ENCODE assay signal across 9 mouse cellular contexts in the genomic region with DNA sequence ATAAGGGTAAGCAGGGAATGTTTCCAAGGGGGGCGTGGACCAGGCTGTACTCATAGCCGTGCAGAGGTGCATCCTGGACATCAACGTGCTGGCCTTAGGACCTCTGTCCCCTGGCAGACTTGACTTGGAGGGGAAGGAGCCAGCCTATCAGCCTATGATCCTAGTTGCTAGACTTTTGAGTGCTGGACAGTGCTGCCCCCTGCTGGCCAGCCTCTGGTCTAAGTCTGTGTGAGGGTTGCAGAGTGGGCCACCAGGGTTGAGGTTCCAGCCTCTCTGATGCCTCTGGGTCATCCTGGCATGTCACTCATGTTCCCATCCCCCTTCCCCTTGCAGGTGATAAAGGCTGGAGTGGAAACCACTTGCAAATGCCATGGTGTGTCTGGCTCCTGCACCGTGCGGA. TPM values are rescaled to one million over a fixed set of nuclear protein-coding genes. Genes with fewer than 3 reads are reported as not detected.
DNase-seq lines count a peak whose midpoint lies in the region; ATAC-seq and TF ChIP-seq lines count a peak whose summit lies in the region.
"Had no signal": no experiment of that assay in that cellular context is flagged by ENCODE, and none has a peak within 500 bp of the region (broad histone marks: within the 10 kb centered on the region; RNA-seq: fewer than 3 reads in every experiment).

No protein-coding gene starts in this region.

- DNase-seq in left cerebral cortex, adult 2 months (ENCODE audit: extremely low spot score in 1 of 2, low spot score in 2 of 2), result peak in 1 of 2 experiments; percentile 73
- no peak for DNase-seq in left cerebral cortex, adult 8-10 months (ENCODE audit: low spot score in 2 of 2)
- peak; percentile 42 to 79 for DNase-seq in adrenal gland, adult (ENCODE audit: inconsistent age in 2 of 2, low spot score in 1 of 2)
- peak; percentile 84 for DNase-seq in embryo, embryonic 11 days
- peak; percentile 66 to 86 for DNase-seq in heart, postnatal 10 days
- DNase-seq in layer of hippocampus, adult 2 months (ENCODE audit: low spot score in 2 of 2), result peak in 1 of 2 experiments; percentile 70
- peak; percentile 85 for DNase-seq in testis, postnatal 10 days (ENCODE audit: low spot score)

- intact Hi-C loops in left cerebral cortex, adult 2 months (cut with DNase I), result loop anchor here (2.0 kb wide), 1 partner anchor 24 kb away; a partner anchor contains a TSS
- intact Hi-C loops in heart, postnatal 10 days (cut with DNase I), result no loop called here

- TF ChIP-seq CTCF in left cerebral cortex, adult 2 months (IDR thresholded peaks at IDR 0.05), result peak; percentile 81
- TF ChIP-seq CTCF in layer of hippocampus, adult 2 months (conservative IDR thresholded peaks at IDR 0.05), result peak; percentile 87

- H3K27ac ChIP-seq in left cerebral cortex, adult 2 months, result peak overlapping the region; percentile 72
- no peak overlapping the region for H3K27ac ChIP-seq in layer of hippocampus, adult 2 months

- ATAC-seq in megakaryocyte, adult 5-6 weeks (ENCODE audit: poor library complexity, severe bottlenecking), result 0 out of 2 replicates have a peak, but pooled peaks have one; percentile 47

- no peak overlapping the region for H3K4me3 ChIP-seq in left cerebral cortex, adult 2 months
- no peak overlapping the region for H3K4me3 ChIP-seq in layer of hippocampus, adult 2 months
- H3K4me3 ChIP-seq: embryonic facial prominence, embryonic 15.5 days had no signal

RNA-seq across cellular contexts. Expression of a gene that starts 23.8 kb away (rescaled TPM):
- total RNA-seq in left cerebral cortex, adult 2 months (2021), result 10 to 100 TPM; 12.2 to 19.7 TPM
- 10 to 100 TPM; 14.1 to 15.6 (median 14.9) TPM for total RNA-seq in left cerebral cortex, adult 8-10 months (2022)
- total RNA-seq in heart, postnatal 10 days (2021), result 1 to 10 TPM; 6.1 to 7.5 TPM
- 1 to 10 TPM; 3.8 TPM for total RNA-seq in layer of hippocampus, adult 2 months (2021)
- total RNA-seq in megakaryocyte, adult 5-6 weeks (2015), result not detected in 2 replicates
- not detected in 2 replicates for total RNA-seq in megakaryocyte, adult 5-6 weeks (2017)

RNA-seq across cellular contexts. Expression of a gene that starts 40.0 kb away (rescaled TPM):
- total RNA-seq in left cerebral cortex, adult 2 months (2021), result not detected
- total RNA-seq in left cerebral cortex, adult 8-10 months (2022), result not detected
- not detected for total RNA-seq in heart, postnatal 10 days (2021)
- under 1 TPM in 1 of 2 experiments, not detected in 1; 0.13 TPM for total RNA-seq in layer of hippocampus, adult 2 months (2021)
- not detected in 2 replicates for total RNA-seq in megakaryocyte, adult 5-6 weeks (2015)
- total RNA-seq in megakaryocyte, adult 5-6 weeks (2017), result not detected in 2 replicates

RNA-seq across cellular contexts. Expression of a gene that starts 44.9 kb away (rescaled TPM):
- not detected for total RNA-seq in left cerebral cortex, adult 2 months (2021)
- not detected for total RNA-seq in left cerebral cortex, adult 8-10 months (2022)
- total RNA-seq in heart, postnatal 10 days (2021), result not detected
- not detected for total RNA-seq in layer of hippocampus, adult 2 months (2021)
- total RNA-seq in megakaryocyte, adult 5-6 weeks (2015), result not detected in 2 replicates
- not detected in 2 replicates for total RNA-seq in megakaryocyte, adult 5-6 weeks (2017)

Comparison
In these comparisons a context has a peak if more than half of its experiments do, and no peak if none do; other contexts are left out.
1. DNase-seq: peak in adrenal gland, adult (2 of 2), embryo, embryonic 11 days (single experiment), heart, postnatal 10 days (2 of 2) and testis, postnatal 10 days (single experiment); none in left cerebral cortex, adult 8-10 months (0 of 2).
2. RNA of a gene that starts 23.8 kb away (total RNA-seq): 12.2 to 19.7 TPM in left cerebral cortex, adult 2 months, 14.1 to 15.6 TPM in left cerebral cortex, adult 8-10 months, 6.1 to 7.5 TPM in heart, postnatal 10 days and 3.8 TPM in layer of hippocampus, adult 2 months; not detected in megakaryocyte, adult 5-6 weeks; every median in the first group is over 4 times any median in the second.